Mouse (Mus musculus) WW6 (cell line): ENCODE results near the gene Xylt2.
"Not testable (repeated sequence)": the region's sequence is repeated elsewhere in the genome, so short reads cannot be mapped to it uniquely, and the experiment has no call there.

ENCODE experiments used
- DNase-seq: peaks from one replicate; pipeline ENCODE4 v3.0.0-alpha.2; 2013; ENCODE audit warnings: low read depth, low spot score

Gene Xylt2

DNA sequence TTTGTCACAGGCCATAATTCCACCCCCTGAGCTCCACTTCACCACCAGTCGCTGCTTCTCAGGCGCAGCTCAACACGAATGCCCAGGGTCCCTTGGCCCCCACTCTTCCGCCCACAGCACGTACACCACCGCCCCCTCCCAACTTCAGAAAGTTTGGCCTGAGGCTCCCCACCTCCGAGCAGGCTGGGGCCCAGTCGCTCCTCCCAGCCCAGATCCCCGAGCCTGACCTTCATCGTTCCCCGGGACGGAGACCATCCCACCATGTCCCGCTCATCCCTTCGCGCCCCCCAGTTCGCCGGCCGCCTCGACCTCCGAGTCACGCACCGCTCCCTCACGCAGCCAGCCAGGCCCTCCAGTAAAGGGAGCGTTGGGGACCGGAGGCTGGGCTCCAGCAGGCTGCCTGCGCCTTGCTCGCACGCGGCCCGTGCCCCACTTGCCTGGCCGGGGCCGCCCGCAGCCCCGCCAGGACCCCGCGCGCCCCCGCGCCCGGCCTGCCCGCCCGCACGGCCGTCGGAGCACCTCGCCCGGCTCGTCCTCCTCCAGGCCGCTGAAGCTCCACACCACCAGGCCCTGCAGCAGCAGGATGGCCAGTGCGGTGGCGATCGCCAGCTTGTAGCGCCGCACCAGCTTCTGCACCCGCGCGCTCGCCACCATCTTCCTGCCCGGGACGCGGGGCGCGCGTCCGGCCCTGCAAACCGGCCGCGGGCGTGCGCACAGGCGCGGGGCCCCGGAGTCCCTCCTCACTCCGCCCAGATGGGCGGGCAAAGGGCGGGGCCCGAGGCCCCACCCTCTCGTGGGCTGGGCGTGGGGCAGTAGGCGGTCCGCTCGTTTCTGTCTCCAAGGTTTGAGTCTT is at the start of gene Xylt2:
Gene Xylt2, minus strand, starts transcription at position 762 of the 853 bp plus-strand sequence.
- peak; percentile 84 for DNase-seq

DNA sequence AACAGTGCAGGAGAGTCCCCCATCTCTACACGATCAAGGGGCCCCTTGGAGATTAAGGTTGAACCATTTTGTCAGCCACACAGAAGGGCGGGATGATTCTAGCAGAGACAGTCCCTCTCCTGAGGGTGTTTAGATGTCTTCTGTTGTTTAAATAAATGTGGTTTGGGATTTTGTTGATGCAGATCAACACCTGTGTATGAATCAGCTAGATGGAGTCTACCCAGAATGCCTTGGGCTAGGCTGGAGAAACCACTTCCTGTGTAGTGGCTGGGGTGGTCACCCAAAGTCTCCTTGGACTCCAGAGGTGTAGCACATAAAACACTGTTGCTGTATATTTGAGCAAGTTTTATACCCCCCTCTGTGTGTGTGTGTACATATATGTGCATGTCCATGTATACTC is 41.9 kb upstream of the Xylt2 start:
- no peak for DNase-seq

DNA sequence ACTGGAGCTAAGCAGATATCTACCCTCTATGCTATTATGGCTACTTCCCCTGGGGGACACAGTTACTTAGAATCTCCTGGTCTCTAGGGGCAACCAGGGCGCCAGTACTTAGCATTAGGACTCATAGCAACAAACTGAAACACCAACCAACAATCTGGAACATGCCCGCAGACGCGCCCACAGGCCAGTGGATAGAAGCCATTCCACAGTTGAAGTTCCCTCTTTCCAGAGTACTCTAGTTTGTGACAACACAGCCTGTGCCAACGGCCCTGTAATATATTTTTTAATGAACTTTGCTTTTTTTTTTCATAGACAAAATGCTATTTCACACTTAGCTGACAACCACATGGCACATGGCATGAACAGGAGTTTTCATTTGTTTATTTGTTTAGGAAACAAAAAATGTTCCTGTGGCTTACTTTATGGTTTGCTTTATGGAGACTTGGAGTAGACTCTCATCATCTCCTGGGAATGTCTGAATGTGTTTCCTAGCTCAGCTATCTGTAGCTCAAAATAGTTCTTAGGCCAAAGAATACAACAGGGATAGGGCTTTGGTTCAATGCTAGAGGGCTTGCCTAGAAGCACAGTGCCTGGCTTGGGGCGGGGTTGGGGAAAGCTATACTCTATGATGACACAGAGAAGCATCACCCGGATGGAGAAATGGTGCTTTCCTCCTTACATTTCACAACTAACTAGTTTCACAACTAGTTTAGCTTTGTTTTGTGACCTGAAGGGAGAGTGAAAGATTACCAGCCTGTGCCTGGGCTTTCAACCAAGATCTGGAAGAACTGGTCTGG is 41.0 kb upstream of the Xylt2 start:
- DNase-seq = no peak

DNA sequence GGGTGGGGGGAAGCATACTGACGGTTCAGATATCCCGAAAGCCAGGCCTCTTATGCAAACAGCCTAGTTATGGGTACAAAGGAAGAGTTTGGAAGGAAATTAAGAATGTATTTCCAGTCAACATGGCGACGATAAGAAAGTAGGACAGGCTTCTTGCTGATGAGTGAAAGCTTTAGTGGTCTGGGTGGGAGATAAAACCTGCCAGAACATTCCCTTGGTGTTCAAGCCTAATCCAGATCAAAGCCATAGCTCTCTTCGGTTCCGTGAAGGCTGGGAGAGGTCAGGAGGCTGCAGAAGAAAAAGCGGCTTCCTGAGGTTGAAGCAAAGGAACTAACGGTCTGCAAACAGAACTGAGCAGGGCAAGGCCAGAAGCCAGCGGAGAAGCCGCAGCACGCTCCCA is 39.9 kb upstream of the Xylt2 start:
- DNase-seq = no peak

DNA sequence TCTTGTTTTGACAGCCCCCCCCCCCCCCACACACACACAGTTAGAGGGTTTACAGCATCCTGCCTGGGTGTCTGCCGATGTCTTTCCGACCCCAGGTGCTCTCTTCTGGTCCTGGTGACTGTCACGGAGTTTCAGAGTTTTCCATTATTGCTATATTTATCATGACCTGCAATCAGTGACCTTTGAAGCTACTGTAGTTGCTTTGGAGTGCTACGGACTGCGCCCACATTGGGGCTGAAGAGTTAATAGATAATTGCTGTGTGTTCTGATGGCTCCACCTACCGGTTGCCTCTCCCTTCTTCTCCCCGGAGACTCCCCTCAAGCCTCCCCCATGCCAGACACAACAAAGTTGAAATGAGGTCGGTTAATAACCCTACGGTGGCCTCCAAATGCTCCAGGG is 39.4 kb upstream of the Xylt2 start:
- DNase-seq = no peak

DNA sequence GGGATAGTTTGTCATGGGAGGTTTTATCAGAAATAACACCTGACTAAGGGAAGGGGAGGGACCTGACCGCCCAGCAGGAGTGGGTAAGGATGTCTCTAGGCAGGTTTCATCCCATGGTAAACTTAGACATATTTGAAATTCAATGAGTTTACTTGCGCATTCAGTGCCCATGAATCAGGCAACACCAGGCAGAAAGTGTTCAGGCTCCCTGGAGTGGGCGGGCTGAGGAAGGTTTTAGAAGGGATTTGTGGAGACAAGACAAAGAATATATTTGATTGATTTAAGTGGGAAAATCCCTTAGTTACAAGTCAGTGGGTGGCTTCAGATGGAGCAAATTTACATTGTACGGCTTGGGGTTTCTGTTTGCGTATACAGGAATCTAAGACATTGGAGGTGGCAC is 38.3 kb upstream of the Xylt2 start:
- DNase-seq = no peak

DNA sequence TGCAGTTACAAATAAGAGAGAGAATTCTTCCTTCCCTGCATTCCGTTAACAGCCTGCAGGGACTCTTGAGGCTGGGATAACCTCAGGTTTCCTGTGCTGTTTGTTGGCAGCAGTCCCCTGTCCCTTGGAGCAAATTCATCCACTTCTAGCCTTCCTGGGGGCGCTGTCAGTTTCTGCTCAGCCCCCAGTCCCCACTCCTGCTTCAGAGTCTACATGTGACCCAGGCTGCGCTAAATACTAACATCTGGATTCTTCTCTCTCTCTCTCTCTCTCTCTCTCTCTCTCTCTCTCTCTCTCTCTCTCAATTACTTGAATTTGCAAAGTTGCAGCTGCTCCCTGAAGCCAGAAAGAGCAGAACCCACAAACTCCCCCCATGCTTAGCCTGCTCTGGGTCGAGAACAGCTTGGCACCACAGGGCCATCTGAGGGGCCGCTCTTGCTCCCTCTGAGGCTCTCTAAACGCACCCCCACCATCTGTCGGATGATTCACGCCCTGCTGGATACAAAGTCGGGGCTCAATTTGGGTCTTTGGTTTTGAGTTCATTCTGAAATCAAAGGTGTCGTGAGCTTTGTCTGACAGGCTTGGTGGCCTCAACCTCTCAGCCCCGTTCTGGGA is 36.0 kb upstream of the Xylt2 start:
- DNase-seq = no peak

DNA sequence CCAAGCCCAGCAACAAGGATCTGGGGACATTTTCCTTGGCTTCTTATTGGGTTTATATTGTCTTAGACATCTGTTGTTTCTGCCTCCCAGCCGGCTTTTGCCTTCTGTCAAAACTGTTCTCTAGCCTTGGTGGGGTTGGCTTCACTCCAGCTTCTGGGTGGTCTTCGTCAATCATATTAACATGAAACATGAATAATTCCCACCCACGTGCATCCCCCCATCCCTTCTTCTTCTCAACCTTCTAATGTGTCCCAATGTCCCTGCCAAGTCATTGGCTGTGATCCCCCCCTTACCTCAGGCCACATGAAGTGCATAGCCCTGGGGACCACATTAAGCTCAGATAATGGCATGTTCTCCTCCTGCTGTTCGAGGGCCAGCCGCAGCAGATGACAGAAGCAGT is 27.2 kb upstream of the Xylt2 start, which contains the start of gene Gm11541:
Gene Gm11541, minus strand, starts transcription at position 28 of the 400 bp plus-strand sequence.
- DNase-seq = no peak

DNA sequence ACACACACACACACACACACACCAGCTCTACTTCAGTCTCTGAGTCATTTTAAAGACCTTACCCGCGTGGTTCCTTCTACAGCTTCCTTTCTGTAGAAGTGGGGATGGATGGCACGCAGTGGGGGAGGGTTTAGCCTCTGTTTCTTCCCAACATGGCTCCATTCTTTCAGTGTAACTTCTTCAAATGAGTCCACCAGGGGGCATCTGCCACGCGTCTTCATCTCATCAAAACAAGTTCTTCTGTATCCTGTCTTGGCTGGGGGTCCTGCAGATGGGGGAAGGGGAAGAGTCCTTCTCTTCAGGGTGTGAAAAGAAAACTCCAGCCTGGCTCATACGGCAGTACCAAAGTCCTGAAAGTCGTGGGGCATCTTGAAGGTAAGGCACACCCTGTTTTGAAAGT is 26.7 kb upstream of the Xylt2 start:
- no peak for DNase-seq

DNA sequence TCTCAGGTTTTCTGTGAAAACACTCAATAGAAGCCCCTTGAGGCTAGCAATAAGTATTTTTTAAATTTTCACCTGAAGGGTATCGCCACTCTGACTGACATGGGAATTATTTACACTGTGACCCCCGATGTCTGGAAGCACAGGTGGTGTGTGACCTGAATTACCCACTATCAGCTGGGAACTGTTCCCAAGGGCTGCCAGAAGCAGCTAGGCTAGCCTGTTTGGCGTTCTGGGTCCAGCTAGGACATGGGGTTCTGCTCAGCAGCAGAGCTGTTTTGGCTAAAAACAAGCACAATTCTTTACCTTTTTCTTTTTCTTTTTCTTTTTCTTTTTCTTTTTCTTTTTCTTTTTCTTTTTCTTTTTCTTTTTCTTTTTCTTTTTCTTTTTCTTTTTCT is 24.9 kb upstream of the Xylt2 start:
- DNase-seq = no peak

DNA sequence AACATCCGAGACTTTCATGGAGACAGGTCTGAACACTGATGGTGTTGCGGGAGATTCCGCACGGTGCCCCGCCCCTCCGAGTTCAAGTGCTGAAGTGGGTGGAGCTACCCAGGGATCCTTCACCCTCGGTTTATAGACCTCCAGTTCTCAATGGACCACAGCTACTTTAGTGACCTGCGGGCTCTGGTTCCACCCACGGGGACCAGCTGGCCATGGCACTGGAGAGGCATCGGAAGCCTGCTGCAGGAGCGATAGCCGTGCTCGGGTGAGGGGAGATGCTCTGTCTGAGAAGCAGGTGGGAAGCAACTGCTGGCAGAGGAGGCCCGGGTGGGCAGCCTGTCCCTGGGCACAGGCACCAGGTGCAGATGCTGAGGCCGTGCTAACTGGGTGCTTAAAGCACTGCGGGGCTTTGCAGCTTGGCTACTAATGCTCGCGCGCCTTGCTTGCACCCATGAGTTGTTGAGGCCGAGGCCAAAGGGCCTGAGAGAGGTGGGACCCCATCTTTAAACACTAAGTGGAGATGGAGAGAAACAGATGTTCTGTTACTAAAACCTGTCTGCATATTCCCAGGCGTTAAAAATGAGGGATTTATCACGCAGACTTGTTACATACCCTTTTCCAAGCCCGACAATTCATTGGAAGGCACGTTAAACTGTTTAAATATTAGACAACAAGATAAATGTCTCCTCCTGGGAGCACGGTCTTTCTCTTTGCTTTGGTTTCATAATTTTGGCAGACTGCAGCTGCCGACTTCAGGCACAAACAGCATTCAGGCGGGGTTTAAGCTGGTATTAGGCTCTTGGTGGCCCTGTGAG is 24.3 kb upstream of the Xylt2 start:
- DNase-seq = no peak

DNA sequence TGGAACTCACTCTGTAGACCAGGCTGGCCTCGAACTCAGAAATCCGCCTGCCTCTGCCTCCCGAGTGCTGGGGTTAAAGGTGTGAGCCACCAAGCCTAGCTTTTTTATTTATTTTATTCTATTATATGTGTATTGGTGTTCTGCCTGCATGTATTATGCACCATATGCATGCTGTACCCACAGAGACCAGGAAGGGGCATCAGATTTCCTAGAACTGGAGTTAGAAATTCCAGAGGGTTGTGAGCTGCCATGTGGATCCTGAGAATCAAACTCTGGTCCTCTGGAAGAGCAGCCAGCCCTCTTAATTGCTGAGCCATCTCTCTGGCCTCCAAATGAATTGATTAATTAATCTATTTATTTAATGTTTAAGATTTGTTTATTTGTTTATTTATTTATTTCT is 22.1 kb upstream of the Xylt2 start:
- DNase-seq = no peak

DNA sequence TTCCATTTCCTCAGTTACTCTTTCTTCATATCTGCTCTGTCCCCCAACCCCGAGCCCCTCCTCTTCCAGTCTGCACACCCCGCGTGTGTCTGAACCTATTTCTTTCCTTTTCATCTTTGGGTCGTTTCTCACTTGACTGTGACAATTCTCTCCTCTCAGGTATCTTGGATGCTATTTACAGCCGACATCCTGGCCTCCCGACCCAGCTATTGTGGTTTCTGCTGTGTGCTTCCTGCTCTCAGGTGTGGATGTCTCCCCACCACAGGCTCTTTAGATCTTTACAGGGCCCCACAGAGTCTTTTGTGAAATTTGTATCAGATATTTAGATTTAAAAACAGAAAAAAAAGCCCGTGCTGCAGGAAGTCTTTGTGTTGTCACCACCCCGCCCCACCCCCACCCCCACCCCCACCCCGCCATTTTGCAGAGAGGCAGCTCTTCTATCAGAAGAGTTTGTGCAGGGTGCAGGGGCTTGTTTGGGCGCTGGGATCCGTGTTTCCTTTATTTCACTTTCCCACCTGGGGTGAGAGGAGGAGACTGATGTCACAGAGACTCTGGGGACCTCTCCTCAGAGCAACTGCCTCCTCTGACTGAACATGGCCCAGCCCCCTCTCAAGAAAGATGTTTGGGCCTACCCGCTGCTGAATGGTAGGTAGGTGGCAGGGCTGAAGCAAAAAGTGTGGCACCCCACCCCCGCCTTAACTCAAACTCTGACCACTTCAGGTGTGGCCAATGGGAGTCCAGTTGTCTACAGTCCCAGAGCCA is 20.6 kb upstream of the Xylt2 start:
- DNase-seq = no peak

DNA sequence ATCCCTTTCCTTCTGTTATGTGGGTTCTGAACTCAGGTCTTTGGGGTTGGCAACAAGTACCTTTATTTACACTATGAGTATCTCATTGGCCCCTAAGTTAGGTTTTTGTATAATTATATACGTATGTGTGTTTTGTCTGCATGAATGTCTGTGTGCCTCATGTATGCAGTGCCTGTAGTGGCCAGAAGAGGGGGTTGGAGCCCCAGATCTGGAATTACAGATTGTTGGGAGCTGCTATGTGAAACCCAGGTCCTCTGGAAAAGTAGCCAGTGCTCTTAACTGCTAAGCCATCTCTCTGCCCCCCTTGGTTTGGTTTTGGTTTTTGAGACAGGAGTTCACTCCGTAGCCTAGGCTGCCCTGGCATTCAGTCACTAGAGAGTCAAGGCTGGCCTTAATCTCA is 19.8 kb upstream of the Xylt2 start:
- DNase-seq = no peak

DNA sequence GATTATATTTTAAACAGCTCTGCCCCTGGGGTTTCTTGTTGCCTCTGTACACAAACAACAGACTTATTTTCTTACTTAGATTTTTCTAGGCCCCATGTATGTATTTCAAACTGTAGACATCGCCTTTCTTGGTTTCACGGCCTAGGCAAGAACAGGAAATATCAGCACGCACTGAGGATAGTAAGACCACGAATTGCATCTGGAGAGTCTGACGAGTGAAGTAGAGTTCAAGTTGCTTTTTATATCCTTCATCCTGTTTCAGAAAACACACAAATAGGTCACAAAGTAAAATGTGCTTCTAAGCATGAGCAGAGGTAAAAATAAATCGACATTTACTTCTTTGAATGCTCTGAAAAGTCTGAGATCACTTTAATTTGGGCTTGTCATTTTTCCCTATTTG is 18.2 kb upstream of the Xylt2 start:
- DNase-seq = no peak

DNA sequence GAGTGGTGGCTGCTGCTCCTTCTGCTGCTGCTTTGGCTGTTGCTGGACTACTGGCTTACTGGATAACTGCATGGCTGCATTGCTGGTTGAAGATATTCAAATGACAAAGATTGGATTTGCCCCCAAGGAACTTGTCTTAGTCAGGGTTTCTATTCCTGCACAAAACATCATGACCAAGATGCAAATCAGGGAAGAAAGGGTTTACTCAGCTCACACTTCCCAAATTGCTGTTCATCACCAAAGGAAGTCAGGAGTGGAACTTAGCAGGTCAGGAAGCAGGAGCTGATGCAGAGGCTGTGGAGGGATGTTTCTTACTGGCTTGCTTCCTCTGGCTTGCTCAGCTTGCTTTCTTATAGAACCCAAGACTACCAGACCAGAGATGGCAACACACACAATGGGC is 15.2 kb upstream of the Xylt2 start:
- not testable (repeated sequence) for DNase-seq

DNA sequence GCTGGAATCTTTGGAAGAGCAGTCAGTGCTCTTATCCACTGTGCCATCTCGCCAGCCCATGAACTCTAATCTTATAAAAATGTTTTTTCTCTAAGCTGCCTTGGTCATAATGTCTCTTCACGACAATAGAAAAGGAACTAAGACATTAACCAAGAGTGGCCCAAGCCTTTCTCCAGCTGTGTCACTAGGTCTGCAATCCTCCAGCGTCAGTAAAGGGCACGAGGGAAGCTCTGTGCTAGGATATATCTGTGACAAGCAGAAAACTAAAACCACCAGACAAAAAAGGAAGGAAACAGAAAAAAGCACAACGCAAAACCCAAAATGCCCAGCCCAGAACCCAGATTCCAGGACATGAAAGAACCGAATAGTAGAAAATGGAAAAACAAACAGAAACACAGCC is 9.9 kb upstream of the Xylt2 start:
- no peak for DNase-seq

DNA sequence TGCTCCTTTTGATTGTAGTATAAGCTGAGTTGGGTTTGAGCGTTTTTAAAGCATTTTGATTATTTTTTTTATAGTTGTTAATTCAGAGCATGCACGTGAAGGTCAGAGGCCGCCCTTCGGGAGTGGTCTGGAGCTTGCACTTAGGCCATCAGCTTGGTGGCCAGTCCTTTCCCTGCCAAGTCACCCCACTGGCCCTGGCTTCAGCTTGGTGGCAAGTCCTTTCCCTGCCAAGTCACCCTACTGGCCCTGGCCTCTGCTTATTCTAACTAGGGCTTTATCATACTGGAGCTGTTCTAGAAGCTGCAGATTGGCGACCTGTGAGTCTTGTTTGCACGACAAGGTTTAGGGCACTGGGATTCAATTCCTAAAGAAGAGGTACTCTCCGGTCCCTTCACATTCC is 5.1 kb upstream of the Xylt2 start:
- DNase-seq = no peak

DNA sequence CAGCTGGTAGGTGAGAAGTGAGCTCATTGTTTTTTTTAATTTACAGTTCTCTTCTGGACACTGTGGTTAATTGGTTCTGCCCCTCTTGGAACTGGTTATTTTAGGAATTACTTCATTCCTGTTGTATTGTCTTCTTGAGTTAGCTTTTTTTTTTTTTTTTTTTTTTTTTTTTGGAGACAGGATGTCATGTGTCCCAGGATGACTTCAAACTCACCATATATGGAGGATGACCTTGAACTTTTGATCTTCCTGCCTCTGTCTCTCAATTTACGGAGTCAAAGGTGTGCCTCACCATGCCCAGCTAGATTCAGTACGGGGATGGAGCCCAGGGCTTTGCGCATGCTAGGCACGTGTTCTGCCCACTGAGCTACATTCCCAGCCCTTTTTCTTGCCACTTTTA is 4.3 kb upstream of the Xylt2 start:
- DNase-seq = no peak

DNA sequence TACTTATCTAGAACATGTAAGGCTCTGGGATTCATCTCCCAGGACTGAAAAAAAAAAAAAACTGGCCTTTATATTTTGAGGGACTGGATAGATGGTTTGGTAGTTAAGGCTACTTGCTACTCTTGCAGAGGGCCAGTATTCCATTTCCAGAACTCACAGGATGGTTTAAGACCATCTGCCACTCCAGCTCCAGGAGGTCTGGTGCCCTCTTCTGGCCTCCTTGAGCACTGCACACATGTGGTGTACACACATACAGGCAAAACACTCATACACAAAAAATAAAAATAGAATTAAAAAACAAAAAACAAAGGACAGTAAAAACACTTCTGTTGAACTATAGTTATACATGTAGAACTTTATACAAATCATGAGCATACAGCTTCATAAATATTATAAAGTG is 3.3 kb upstream of the Xylt2 start:
- no peak for DNase-seq

DNA sequence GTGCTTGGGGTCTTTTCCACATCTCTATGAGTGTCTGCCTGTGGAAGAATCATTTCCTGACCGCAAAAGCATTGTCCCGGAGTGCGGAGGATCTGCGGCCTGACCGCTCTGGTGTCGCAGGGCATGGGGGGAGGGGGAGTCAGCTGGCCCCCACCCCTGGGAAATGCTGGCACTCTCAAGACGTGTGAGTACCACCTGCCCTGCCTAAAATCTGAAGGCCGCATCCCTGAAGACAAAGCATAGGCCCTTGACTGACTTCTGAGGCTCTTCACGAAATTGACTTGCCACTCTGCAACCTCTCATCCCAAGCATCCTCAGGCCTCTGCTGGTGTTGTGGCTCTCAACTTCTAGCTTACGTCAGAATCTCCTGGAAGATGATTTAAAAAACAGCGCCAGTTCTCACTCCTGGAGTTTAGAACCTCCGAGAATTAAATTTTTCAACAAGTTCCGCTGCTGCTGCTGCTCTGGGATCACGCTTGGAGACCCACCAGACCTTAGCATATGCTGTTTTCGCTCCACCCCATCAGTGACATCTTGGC is 361 bp upstream of the Xylt2 start:
- no peak for DNase-seq
